1 mouse cellular context compared by ENCODE assay signal in the genomic region with DNA sequence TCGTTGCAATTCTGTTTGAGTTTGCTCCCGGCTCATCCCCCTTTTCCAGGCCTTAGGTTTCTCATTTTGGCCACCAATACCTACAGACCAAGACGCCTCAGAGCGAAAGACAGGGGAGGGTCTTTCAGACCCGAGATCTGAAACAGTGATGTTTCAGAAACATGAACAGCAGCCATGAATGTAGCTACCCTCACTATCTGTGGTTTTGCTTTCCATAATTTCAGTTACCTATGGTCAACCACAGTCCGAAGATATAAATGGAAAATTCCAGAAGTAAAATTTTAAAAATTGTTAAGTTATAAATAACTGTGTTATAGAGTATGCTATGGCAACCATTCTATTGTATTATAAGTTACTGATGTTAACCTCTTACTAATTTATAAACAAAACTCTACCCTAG.
TF ChIP-seq lines count a peak whose summit lies in the region.

No protein-coding gene starts in this region.

TF ChIP-seq in CH12.LX, 34 proteins besides CTCF, POLR2A, EP300 and RAD21 (continued from another document):
- TF ChIP-seq BHLHE40 (IDR thresholded peaks at IDR 0.05; ENCODE audit: low read depth, low read length) (peak; percentile 28; the same call in 1 of the 2 replicates), SIN3A (IDR thresholded peaks at IDR 0.05; ENCODE audit: low read length) (no peak)
